Mouse (Mus musculus): Measurements from ENCODE around the gene Ccdc85c. TPM values are rescaled to one million over a fixed set of nuclear protein-coding genes. Genes with fewer than 3 reads are reported as not detected.

Ccdc85c gene
- polyA plus RNA-seq, 1 experiment from 2014 or later: 20.4 TPM

GRCm38 (mm10) chr12:108230077-108230476 is 45.1 kb downstream of the Ccdc85c start:
- Histone ChIP-seq H3K27ac (ENCODE audit: low read depth, low read length) (no peak overlapping the region), H3K27me3 (ENCODE audit: control insufficient read depth, insufficient read depth, low read length) (no peaks in the 10 kb centered on the region), H3K9ac (ENCODE audit: low read length) (no peak overlapping the region), H3K9me3 (ENCODE audit: control insufficient read depth, low read length) (no peaks in the 10 kb centered on the region), H3K36me3 (ENCODE audit: control insufficient read depth, insufficient read depth, low read length) (no peaks in the 10 kb centered on the region), H3K4me2 (no peak overlapping the region), H3K4me3 (ENCODE audit: low read depth, low read length) (no peak overlapping the region), H3K4me1 (ENCODE audit: control insufficient read depth, insufficient read depth, low read length) (peaks cover 22% of the 10 kb centered on the region)
- ATAC-seq (ENCODE audit: low FRiP score): no peak
- 80% methylated on average over 12 of the region's 12 CpGs for WGBS
- DNase-seq (ENCODE audit: low spot score, missing footprints): no peak

GRCm38 (mm10) chr12:108227527-108227926 is 47.7 kb downstream of the Ccdc85c start:
- no peaks in the 10 kb centered on the region for H3K36me3 ChIP-seq (ENCODE audit: control insufficient read depth, insufficient read depth, low read length)
- H3K4me1 ChIP-seq (ENCODE audit: control insufficient read depth, insufficient read depth, low read length): peaks cover 41% of the 10 kb centered on the region
- H3K4me2 ChIP-seq: no peak overlapping the region
- DNase-seq (ENCODE audit: low spot score, missing footprints): no peak
- ATAC-seq (ENCODE audit: low FRiP score): no peak
- WGBS: 85% methylated on average over 16 of the region's 16 CpGs
- H3K4me3 ChIP-seq (ENCODE audit: low read depth, low read length): no peak overlapping the region
- no peak overlapping the region for H3K27ac ChIP-seq (ENCODE audit: low read depth, low read length)
- no peak overlapping the region for H3K9ac ChIP-seq (ENCODE audit: low read length)
- H3K27me3 ChIP-seq (ENCODE audit: control insufficient read depth, insufficient read depth, low read length): no peaks in the 10 kb centered on the region
- no peaks in the 10 kb centered on the region for H3K9me3 ChIP-seq (ENCODE audit: control insufficient read depth, low read length)

- peak; percentile 73 for DNase-seq (ENCODE audit: low spot score, missing footprints)
- Histone ChIP-seq H3K9ac (ENCODE audit: low read length) (no peak overlapping the region), H3K27ac (ENCODE audit: low read depth, low read length) (no peak overlapping the region), H3K4me3 (ENCODE audit: low read depth, low read length) (no peak overlapping the region), H3K27me3 (ENCODE audit: control insufficient read depth, insufficient read depth, low read length) (no peaks in the 10 kb centered on the region), H3K36me3 (ENCODE audit: control insufficient read depth, insufficient read depth, low read length) (no peaks in the 10 kb centered on the region), H3K4me2 (no peak overlapping the region), H3K4me1 (ENCODE audit: control insufficient read depth, insufficient read depth, low read length) (peaks cover 38% of the 10 kb centered on the region), H3K9me3 (ENCODE audit: control insufficient read depth, low read length) (no peaks in the 10 kb centered on the region)
- no peak for ATAC-seq (ENCODE audit: low FRiP score)
- WGBS: 88% methylated on average over 12 of the region's 12 CpGs
Observed at GRCm38 (mm10) chr12:108226941-108227340, 48.3 kb downstream of the Ccdc85c start.

- WGBS: 82% methylated on average over 13 of the region's 13 CpGs
- Histone ChIP-seq H3K27me3 (ENCODE audit: control insufficient read depth, insufficient read depth, low read length) (no peaks in the 10 kb centered on the region), H3K9ac (ENCODE audit: low read length) (no peak overlapping the region), H3K4me3 (ENCODE audit: low read depth, low read length) (no peak overlapping the region), H3K4me2 (no peak overlapping the region), H3K4me1 (ENCODE audit: control insufficient read depth, insufficient read depth, low read length) (peaks cover 31% of the 10 kb centered on the region), H3K36me3 (ENCODE audit: control insufficient read depth, insufficient read depth, low read length) (no peaks in the 10 kb centered on the region), H3K27ac (ENCODE audit: low read depth, low read length) (no peak overlapping the region), H3K9me3 (ENCODE audit: control insufficient read depth, low read length) (no peaks in the 10 kb centered on the region)
- DNase-seq (ENCODE audit: low spot score, missing footprints): peak; percentile 72
- no peak for ATAC-seq (ENCODE audit: low FRiP score)
Observed at GRCm38 (mm10) chr12:108226216-108226615, 49.0 kb downstream of the Ccdc85c start.

- Histone ChIP-seq H3K27ac (ENCODE audit: low read depth, low read length) (no peak overlapping the region), H3K9ac (ENCODE audit: low read length) (no peak overlapping the region)
- DNase-seq (ENCODE audit: low spot score, missing footprints): no peak
Observed at GRCm38 (mm10) chr12:108225781-108226180, 49.4 kb downstream of the Ccdc85c start.

GRCm38 (mm10) chr12:108223357-108223756 is 51.9 kb downstream of the Ccdc85c start:
- Histone ChIP-seq H3K36me3 (ENCODE audit: control insufficient read depth, insufficient read depth, low read length) (no peaks in the 10 kb centered on the region), H3K4me2 (no peak overlapping the region), H3K27me3 (ENCODE audit: control insufficient read depth, insufficient read depth, low read length) (no peaks in the 10 kb centered on the region), H3K27ac (ENCODE audit: low read depth, low read length) (no peak overlapping the region), H3K9me3 (ENCODE audit: control insufficient read depth, low read length) (no peaks in the 10 kb centered on the region), H3K4me3 (ENCODE audit: low read depth, low read length) (no peak overlapping the region), H3K4me1 (ENCODE audit: control insufficient read depth, insufficient read depth, low read length) (peaks cover 31% of the 10 kb centered on the region), H3K9ac (ENCODE audit: low read length) (no peak overlapping the region)
- WGBS: 28% methylated on average over 6 of the region's 8 CpGs
- ATAC-seq (ENCODE audit: low FRiP score): no peak
- peak; percentile 75 for DNase-seq (ENCODE audit: low spot score, missing footprints)

More at GRCm38 (mm10) chr12:108225781-108226180, 49.4 kb downstream of the Ccdc85c start:
- ATAC-seq (ENCODE audit: low FRiP score): no peak
- 87% methylated on average over 7 of the region's 7 CpGs for WGBS
- H3K4me2 ChIP-seq: no peak overlapping the region
- no peak overlapping the region for H3K4me3 ChIP-seq (ENCODE audit: low read depth, low read length)
- H3K36me3 ChIP-seq (ENCODE audit: control insufficient read depth, insufficient read depth, low read length): no peaks in the 10 kb centered on the region
- no peaks in the 10 kb centered on the region for H3K9me3 ChIP-seq (ENCODE audit: control insufficient read depth, low read length)
- H3K4me1 ChIP-seq (ENCODE audit: control insufficient read depth, insufficient read depth, low read length): peaks cover 32% of the 10 kb centered on the region
- H3K27me3 ChIP-seq (ENCODE audit: control insufficient read depth, insufficient read depth, low read length): no peaks in the 10 kb centered on the region

GRCm38 (mm10) chr12:108221712-108222111 is 53.5 kb downstream of the Ccdc85c start:
- Histone ChIP-seq H3K4me2 (no peak overlapping the region), H3K4me3 (ENCODE audit: low read depth, low read length) (no peak overlapping the region), H3K9me3 (ENCODE audit: control insufficient read depth, low read length) (no peaks in the 10 kb centered on the region), H3K36me3 (ENCODE audit: control insufficient read depth, insufficient read depth, low read length) (no peaks in the 10 kb centered on the region), H3K27ac (ENCODE audit: low read depth, low read length) (no peak overlapping the region), H3K9ac (ENCODE audit: low read length) (no peak overlapping the region), H3K4me1 (ENCODE audit: control insufficient read depth, insufficient read depth, low read length) (peaks cover 38% of the 10 kb centered on the region), H3K27me3 (ENCODE audit: control insufficient read depth, insufficient read depth, low read length) (no peaks in the 10 kb centered on the region)
- DNase-seq (ENCODE audit: low spot score, missing footprints): no peak
- WGBS: 87% methylated on average over 7 of the region's 7 CpGs
- ATAC-seq (ENCODE audit: low FRiP score): no peak

GRCm38 (mm10) chr12:108221206-108221605 is 54.0 kb downstream of the Ccdc85c start:
- DNase-seq (ENCODE audit: low spot score, missing footprints) (peak; percentile 91), ATAC-seq (ENCODE audit: low FRiP score) (peak; percentile 16)

GRCm38 (mm10) chr12:108220621-108221020 is 54.6 kb downstream of the Ccdc85c start:
- H3K4me3 ChIP-seq (ENCODE audit: low read depth, low read length): no peak overlapping the region
- no peaks in the 10 kb centered on the region for H3K9me3 ChIP-seq (ENCODE audit: control insufficient read depth, low read length)
- H3K36me3 ChIP-seq (ENCODE audit: control insufficient read depth, insufficient read depth, low read length): no peaks in the 10 kb centered on the region
- peaks cover 37% of the 10 kb centered on the region for H3K4me1 ChIP-seq (ENCODE audit: control insufficient read depth, insufficient read depth, low read length)
- WGBS: 72% methylated on average over 12 of the region's 12 CpGs
- no peaks in the 10 kb centered on the region for H3K27me3 ChIP-seq (ENCODE audit: control insufficient read depth, insufficient read depth, low read length)
- H3K27ac ChIP-seq (ENCODE audit: low read depth, low read length): no peak overlapping the region
- H3K9ac ChIP-seq (ENCODE audit: low read length): no peak overlapping the region
- H3K4me2 ChIP-seq: no peak overlapping the region
- DNase-seq (ENCODE audit: low spot score, missing footprints) (peak; percentile 85), ATAC-seq (ENCODE audit: low FRiP score) (0 out of 2 replicates have a peak, but pooled peaks have one; percentile 5)

More at GRCm38 (mm10) chr12:108221206-108221605, 54.0 kb downstream of the Ccdc85c start:
- no peaks in the 10 kb centered on the region for H3K27me3 ChIP-seq (ENCODE audit: control insufficient read depth, insufficient read depth, low read length)
- H3K4me1 ChIP-seq (ENCODE audit: control insufficient read depth, insufficient read depth, low read length): peaks cover 42% of the 10 kb centered on the region
- 67% methylated on average over 10 of the region's 10 CpGs for WGBS
- H3K27ac ChIP-seq (ENCODE audit: low read depth, low read length): no peak overlapping the region
- H3K4me3 ChIP-seq (ENCODE audit: low read depth, low read length): no peak overlapping the region
- H3K9ac ChIP-seq (ENCODE audit: low read length): no peak overlapping the region
- no peaks in the 10 kb centered on the region for H3K9me3 ChIP-seq (ENCODE audit: control insufficient read depth, low read length)
- no peak overlapping the region for H3K4me2 ChIP-seq
- no peaks in the 10 kb centered on the region for H3K36me3 ChIP-seq (ENCODE audit: control insufficient read depth, insufficient read depth, low read length)

Measured in midbrain, embryonic 11.5 days (tissue).